Mouse (Mus musculus): ENCODE results near the gene Zfp672.

DNA sequence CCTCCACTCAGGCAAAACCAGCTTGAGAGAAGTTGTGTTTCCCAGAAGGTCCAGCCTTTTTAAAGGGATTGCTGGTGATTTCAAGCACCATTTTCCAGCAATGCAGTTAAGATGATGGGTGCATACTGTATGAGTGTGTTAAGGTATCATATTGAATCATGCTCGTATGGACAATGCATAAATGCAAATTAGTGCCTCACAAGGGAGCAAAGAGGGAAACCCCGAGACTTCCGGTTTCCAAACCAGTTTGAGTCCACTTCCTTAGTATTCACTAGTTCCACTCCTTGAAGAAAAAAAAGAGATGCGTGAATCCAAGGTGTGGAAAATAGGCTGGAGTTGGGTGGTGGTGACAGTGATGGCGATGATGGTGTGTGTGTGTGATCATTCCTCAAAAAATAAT lies 47.6 kb downstream of the Zfp672 start:
- TF ChIP-seq CTCF (IDR thresholded peaks at IDR 0.05; ENCODE audit: control insufficient read depth, insufficient read depth, insufficient read length) (no peak), MAX (IDR thresholded peaks at IDR 0.05) (no peak), USF1 (IDR thresholded peaks at IDR 0.05; ENCODE audit: low read depth) (no peak), MYOD1 (IDR thresholded peaks at IDR 0.05; ENCODE audit: control insufficient read depth, insufficient read length, low read depth) (no peak), MYOG (IDR thresholded peaks at IDR 0.05; ENCODE audit: control insufficient read depth, extremely low read depth, insufficient read length) (no peak), FOSL1 (IDR thresholded peaks at IDR 0.05; ENCODE audit: insufficient read depth, low read length, poor library complexity, severe bottlenecking) (no peak)
